Mouse (Mus musculus) hindbrain, embryonic 16.5 days (tissue): ENCODE measurements at regions not wholly inside any gene's neighbourhood (a gene's known extent, or its start where the extent isn't known, plus 50 kb on each side); places are given as distances from the start of the nearest gene placed in this dataset.

ENCODE experiments used
- ATAC-seq: fragments of 200-750 bp; cut with Nextera tagmentation; 2 replicates; pipeline ENCODE4 v1.8.0; 2017; ENCODE audit warnings: moderate TSS enrichment, moderate library complexity
- H3K27ac ChIP-seq: fragments of 300-500 bp; sonication (generic); 2 replicates; pipeline ENCODE4 v1.5.1; 2014; ENCODE audit warnings: low read depth, mild to moderate bottlenecking, control low read depth, low read length, moderate library complexity
- H3K27me3 ChIP-seq: fragments of 300-500 bp; sonication (generic); replicated peaks from 2 replicates; pipeline ENCODE4 v1.6.1; 2014; ENCODE audit warnings: low read length; ENCODE audit not compliant: control insufficient read depth, insufficient read depth
- H3K36me3 ChIP-seq: fragments of 300-500 bp; sonication (generic); 2 replicates; pipeline ENCODE4 v1.6.1; 2014; ENCODE audit warnings: mild to moderate bottlenecking, low read length, moderate library complexity, mixed read lengths; ENCODE audit not compliant: control insufficient read depth, insufficient read depth
- H3K4me1 ChIP-seq: fragments of 300-500 bp; sonication (generic); 2 replicates; pipeline ENCODE4 v1.6.1; 2014; ENCODE audit warnings: low read depth, low read length; ENCODE audit not compliant: control insufficient read depth, insufficient read depth
- H3K4me2 ChIP-seq: fragments of 300-500 bp; sonication (generic); 2 replicates; pipeline ENCODE4 v1.6.1; 2014; ENCODE audit warnings: mild to moderate bottlenecking, low read length, control low read depth, moderate library complexity
- H3K4me3 ChIP-seq: fragments of 300-500 bp; sonication (generic); 2 replicates; pipeline ENCODE4 v1.5.1; 2014; ENCODE audit warnings: mild to moderate bottlenecking, low read length, control low read depth, moderate library complexity
- H3K9ac ChIP-seq: fragments of 300-500 bp; sonication (generic); 2 replicates; pipeline ENCODE4 v1.6.1; 2014; ENCODE audit warnings: low read depth, mild to moderate bottlenecking, control low read depth, low read length, moderate library complexity
- H3K9me3 ChIP-seq: fragments of 300-500 bp; sonication (generic); 2 replicates; pipeline ENCODE4 v1.6.1; 2014; ENCODE audit warnings: mild to moderate bottlenecking, low read length, moderate library complexity; ENCODE audit not compliant: control insufficient read depth
- WGBS: fragments of 180-500 bp; shearing (Covaris S2); extraction: QIAGEN DNeasy Blood & Tissue Kit; methylation state at CpG from one replicate; pipeline ENCODE4 v1.1.7; 2014; 5-methylcytosine and 5-hydroxymethylcytosine counted together

- Histone ChIP-seq H3K27ac (no peak overlapping the region), H3K4me2 (no peak overlapping the region), H3K9ac (no peak overlapping the region), H3K4me3 (no peak overlapping the region), H3K9me3 (peaks cover 2% of the 10 kb centered on the region; the same call in 1 of the 2 replicates), H3K4me1 (no peaks in the 10 kb centered on the region), H3K36me3 (no peaks in the 10 kb centered on the region), H3K27me3 (no peaks in the 10 kb centered on the region)
- 88% methylated on average over 1 of the region's 1 CpGs for WGBS
- no peak for ATAC-seq
These were observed 595.0 kb upstream of the Apob start for GRCm38 (mm10) chr12:7382455-7382854.

GRCm38 (mm10) chr12:7403800-7404199 lies 573.6 kb upstream of the Apob start:
- Histone ChIP-seq H3K4me3 (no peak overlapping the region), H3K9ac (no peak overlapping the region), H3K4me2 (no peak overlapping the region), H3K27me3 (no peaks in the 10 kb centered on the region), H3K27ac (no peak overlapping the region), H3K9me3 (no peaks in the 10 kb centered on the region), H3K4me1 (no peaks in the 10 kb centered on the region), H3K36me3 (no peaks in the 10 kb centered on the region)
- WGBS, result 63% methylated on average over 4 of the region's 4 CpGs
- peak; percentile 40; the same call in 1 of the 2 replicates for ATAC-seq

DNA sequence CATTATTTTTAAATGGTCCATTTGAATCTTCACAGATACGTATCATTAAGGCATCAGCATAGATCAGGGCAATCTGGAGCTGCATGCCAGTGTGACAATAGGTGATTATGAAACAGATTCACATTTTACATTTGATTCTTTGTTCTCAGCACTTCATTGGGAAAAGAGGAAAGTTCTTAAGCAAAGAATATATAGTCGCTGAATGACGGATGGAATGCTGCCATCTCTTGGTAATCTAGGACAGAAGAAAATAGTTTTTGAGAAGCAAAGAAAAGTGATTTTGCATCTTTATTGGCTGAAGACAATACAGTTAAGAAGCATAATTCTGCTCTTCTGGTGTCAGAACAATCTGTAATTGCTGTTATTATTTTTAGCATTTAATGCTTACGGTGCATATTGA lies 565.6 kb upstream of the Apob start:
- Histone ChIP-seq H3K9me3 (no peaks in the 10 kb centered on the region), H3K4me1 (no peaks in the 10 kb centered on the region), H3K27me3 (no peaks in the 10 kb centered on the region), H3K36me3 (no peaks in the 10 kb centered on the region), H3K4me3 (no peak overlapping the region), H3K27ac (no peak overlapping the region), H3K9ac (no peak overlapping the region), H3K4me2 (no peak overlapping the region)
- no peak for ATAC-seq
- WGBS, result 76% methylated on average over 4 of the region's 4 CpGs

GRCm38 (mm10) chr12:7420276-7420675 lies 557.2 kb upstream of the Apob start:
- Histone ChIP-seq H3K9ac (no peak overlapping the region), H3K4me1 (no peaks in the 10 kb centered on the region), H3K27me3 (no peaks in the 10 kb centered on the region), H3K9me3 (no peaks in the 10 kb centered on the region), H3K4me2 (no peak overlapping the region), H3K27ac (no peak overlapping the region), H3K36me3 (no peaks in the 10 kb centered on the region), H3K4me3 (no peak overlapping the region)
- ATAC-seq, result no peak
- WGBS, result 19% methylated on average over 1 of the region's 2 CpGs

GRCm38 (mm10) chr12:7421826-7422540 lies 555.5 kb upstream of the Apob start:
- Histone ChIP-seq H3K27me3 (no peaks in the 10 kb centered on the region), H3K9me3 (no peaks in the 10 kb centered on the region), H3K9ac (no peak overlapping the region), H3K4me2 (no peak overlapping the region), H3K27ac (no peak overlapping the region), H3K36me3 (no peaks in the 10 kb centered on the region), H3K4me1 (no peaks in the 10 kb centered on the region), H3K4me3 (no peak overlapping the region)
- WGBS, result 51% methylated on average over 2 of the region's 2 CpGs
- ATAC-seq, result no peak

DNA sequence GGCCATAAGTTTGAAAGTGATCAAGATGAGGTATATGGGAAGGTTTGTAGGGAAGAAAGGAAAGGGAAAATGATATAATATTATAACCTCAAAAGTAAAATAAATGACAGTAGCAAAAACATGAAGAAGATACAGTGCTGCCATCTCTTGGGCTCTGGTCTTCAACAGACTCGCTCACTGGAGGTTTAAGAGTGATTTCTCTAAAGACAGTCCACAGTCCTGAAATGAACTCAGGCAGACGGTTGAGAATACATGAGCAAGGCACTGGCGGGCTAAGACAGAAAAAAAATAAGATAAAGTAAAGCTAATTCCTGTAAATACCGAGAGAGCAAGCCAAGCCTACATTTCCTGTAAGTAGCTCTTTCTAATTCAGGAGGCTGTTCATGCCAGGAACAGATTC lies 546.5 kb upstream of the Apob start:
- no peak overlapping the region for H3K27ac ChIP-seq
- ATAC-seq, result no peak
- no peak overlapping the region for H3K9ac ChIP-seq
- H3K27me3 ChIP-seq, result no peaks in the 10 kb centered on the region
- no peaks in the 10 kb centered on the region for H3K36me3 ChIP-seq
- no peak overlapping the region for H3K4me3 ChIP-seq
- H3K4me1 ChIP-seq, result no peaks in the 10 kb centered on the region
- WGBS, result 75% methylated on average over 4 of the region's 4 CpGs
- H3K4me2 ChIP-seq, result no peak overlapping the region
- no peaks in the 10 kb centered on the region for H3K9me3 ChIP-seq

- Histone ChIP-seq H3K36me3 (no peaks in the 10 kb centered on the region), H3K4me2 (no peak overlapping the region), H3K27me3 (no peaks in the 10 kb centered on the region), H3K27ac (no peak overlapping the region), H3K4me1 (no peaks in the 10 kb centered on the region), H3K9ac (no peak overlapping the region), H3K4me3 (no peak overlapping the region), H3K9me3 (no peaks in the 10 kb centered on the region)
- 90% methylated on average over 2 of the region's 2 CpGs for WGBS
- ATAC-seq, result no peak
These were observed 532.2 kb upstream of the Apob start for GRCm38 (mm10) chr12:7445238-7445637.

- Histone ChIP-seq H3K36me3 (no peaks in the 10 kb centered on the region), H3K27ac (no peak overlapping the region), H3K9me3 (no peaks in the 10 kb centered on the region), H3K4me1 (no peaks in the 10 kb centered on the region), H3K4me2 (no peak overlapping the region), H3K4me3 (no peak overlapping the region), H3K27me3 (no peaks in the 10 kb centered on the region), H3K9ac (no peak overlapping the region)
- 38% methylated on average over 2 of the region's 2 CpGs for WGBS
- ATAC-seq, result peak; percentile 54; the same call in 1 of the 2 replicates
These were observed 526.9 kb upstream of the Apob start for GRCm38 (mm10) chr12:7450506-7450905.

- no peaks in the 10 kb centered on the region for H3K36me3 ChIP-seq
- no peaks in the 10 kb centered on the region for H3K9me3 ChIP-seq
- 79% methylated on average over 5 of the region's 5 CpGs for WGBS
- H3K9ac ChIP-seq, result no peak overlapping the region
- H3K27ac ChIP-seq, result no peak overlapping the region
- no peaks in the 10 kb centered on the region for H3K27me3 ChIP-seq
- no peak overlapping the region for H3K4me3 ChIP-seq
- H3K4me2 ChIP-seq, result no peak overlapping the region
- no peak for ATAC-seq
- no peaks in the 10 kb centered on the region for H3K4me1 ChIP-seq
These were observed 520.4 kb upstream of the Apob start for GRCm38 (mm10) chr12:7457036-7457435.
